Mouse (Mus musculus) frontal cortex, adult 2 months (tissue): ENCODE results near the gene Dyrk3. TPM values are rescaled to one million over a fixed set of nuclear protein-coding genes. Genes with fewer than 3 reads are reported as not detected.

ENCODE experiments used
- DNase-seq, 2 experiments: peaks; one replicate each; pipeline ENCODE4 v3.0.0; 2022; ENCODE audit warnings: low spot score in 1 of 2; ENCODE audit errors: extremely low spot score in 1 of 2
- polyA plus RNA-seq: library from polyadenylated mRNA; depleted of rRNA; stranded (reverse); fragments of >200 nt; gene quantifications from 2 replicates; pipeline ENCODE4 v1.2.3, GENCODE M21; 2012; rRNA removed

Dyrk3 gene
- 4.9 and 5.0 TPM in 2 replicates for polyA plus RNA-seq

DNA sequence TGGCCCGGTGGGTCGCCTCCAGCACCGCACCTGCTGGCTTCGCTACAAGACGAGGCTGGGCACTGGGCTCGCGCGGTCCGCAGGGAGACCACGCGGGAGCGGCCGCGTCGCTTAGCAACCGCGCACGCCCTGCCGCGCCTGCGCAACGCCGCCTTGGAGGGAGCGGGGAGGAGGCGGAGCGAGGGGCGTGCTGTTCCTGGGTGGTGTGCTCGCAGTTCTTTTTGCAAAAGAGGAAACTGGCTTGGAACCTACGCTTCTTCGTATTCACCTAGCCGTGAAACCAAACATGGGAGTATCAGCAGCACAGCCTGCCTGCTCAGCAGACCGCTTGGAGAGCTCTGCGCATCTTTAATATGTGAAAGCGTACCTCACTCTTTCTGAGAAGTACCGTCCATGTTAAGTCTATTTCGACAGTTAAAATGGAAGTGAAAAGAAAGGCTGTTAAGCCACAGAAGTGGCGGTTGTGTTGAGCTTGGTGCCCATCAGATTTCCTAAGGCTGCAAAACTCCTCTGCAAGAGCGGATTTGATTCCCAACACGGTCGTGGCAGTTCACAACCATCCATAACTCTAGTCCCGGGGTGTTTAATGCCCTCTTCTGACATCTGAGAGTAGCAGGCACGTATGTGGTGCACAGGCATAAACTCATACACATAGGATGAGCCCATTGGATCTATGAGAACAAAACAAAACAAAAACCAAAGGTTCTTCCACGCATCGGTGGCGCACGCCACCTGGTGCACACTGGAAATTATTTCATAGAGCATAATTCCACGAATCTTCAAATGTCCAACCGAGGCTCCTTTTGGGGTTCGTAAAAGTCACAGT is at the start of gene Dyrk3:
Gene Dyrk3, minus strand, starts transcription at position 150 of the 826 bp plus-strand sequence.
- peak; percentile 78 to 90 for DNase-seq

DNA sequence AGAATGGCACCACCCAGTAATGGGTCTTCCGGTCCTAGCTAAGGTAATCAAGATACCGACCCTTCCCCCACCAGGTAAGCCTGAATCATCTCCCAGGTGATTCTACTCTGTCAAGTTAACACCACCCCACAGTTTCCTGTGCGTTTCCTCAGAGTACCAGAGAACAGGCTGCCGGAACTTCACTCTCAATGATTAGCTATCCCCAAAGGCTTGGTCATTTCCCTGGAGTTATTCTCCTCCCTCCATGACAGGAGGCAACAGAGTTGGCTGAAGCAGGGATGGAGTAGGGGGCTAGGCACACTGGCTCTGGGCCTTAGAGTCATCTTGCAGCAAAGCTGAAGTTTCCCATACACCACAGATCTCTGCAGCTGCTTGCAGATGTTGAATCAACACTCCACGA is 49.7 kb upstream of the Dyrk3 start:
- no peak for DNase-seq

DNA sequence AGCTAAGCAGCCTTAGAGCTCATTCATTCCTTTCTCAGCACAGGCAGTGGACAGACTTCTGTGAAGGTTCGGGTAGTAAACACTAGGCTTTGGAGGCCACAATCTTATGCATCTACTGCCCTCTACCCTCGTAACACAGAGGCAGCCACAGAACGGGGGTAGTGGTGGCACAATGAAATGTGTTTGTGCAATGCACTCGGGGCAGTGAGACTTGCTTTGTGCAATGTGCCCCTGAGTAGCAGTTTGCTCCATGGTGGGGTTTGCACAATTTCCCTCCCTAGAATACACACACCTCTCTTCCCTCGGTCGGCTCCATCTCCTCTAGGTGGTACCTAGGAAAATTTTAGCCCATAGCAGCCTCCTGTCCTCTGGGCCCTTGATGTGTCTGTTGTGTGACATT is 48.9 kb upstream of the Dyrk3 start:
- DNase-seq: no peak

DNA sequence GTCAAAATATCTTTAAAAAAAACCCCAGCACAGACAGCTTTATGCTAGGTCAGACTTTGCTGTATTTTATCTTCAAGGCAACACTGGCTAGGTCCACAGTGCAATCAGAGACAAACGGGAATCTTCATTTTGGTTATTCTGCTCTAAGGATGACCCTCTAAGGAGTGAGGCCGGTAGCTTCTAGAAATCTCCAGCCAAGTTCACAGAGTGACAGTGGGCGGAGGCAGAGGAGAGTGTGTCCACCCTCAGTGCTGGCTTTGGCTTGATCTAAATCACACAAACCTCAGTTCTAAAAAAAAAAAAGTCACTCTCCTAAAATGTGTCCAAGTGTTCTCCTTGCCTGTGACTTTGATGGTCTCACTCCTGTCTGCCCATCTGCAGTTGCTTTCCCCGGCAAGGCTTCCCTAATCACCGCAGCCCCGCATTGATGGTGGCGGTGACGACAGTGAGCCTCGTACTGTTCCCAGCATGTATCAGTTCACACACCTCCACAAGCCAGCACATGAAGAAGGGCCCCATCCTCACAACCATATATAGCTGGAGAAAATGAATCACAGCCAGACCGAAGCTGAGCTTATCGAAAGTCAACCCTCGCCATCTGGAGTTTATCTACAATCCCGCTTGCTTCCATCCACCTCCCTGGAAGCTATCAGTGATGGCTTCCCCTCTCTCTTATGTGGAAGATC is 47.8 kb upstream of the Dyrk3 start:
- peak; percentile 59 to 75 for DNase-seq

DNA sequence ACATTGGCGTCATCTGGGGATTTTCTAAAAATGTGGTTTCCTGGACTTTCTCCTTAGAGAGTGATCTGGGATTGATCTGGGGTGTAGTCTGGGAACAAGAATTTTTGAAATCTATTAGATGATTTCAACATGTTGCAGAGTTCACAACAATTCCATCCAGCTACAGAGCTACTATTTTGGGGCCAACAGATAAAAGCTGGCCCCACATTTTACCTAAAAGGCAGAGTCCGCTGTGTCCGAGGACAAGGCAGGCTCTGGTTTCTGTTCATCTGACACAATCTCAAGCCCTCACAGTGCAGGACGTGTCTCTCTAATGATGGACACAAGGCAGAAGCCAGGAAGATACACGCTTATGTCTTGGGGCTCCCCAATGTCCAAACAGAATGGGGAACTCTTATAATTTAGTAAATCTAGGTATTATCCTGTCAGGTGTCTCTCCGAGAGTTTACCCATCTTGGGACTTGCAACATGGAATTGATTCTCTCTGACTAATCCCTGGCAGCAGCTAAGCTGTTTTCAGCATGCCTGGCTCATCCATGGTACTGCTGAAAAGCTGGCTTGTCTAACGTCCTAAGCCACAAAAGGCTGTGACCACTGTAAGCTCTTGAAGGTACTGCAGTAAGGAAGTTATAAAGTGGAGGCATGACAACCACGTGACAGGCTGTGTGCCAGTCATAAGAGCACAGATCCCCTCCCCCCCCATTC is 47.0 kb upstream of the Dyrk3 start:
- DNase-seq: no peak

DNA sequence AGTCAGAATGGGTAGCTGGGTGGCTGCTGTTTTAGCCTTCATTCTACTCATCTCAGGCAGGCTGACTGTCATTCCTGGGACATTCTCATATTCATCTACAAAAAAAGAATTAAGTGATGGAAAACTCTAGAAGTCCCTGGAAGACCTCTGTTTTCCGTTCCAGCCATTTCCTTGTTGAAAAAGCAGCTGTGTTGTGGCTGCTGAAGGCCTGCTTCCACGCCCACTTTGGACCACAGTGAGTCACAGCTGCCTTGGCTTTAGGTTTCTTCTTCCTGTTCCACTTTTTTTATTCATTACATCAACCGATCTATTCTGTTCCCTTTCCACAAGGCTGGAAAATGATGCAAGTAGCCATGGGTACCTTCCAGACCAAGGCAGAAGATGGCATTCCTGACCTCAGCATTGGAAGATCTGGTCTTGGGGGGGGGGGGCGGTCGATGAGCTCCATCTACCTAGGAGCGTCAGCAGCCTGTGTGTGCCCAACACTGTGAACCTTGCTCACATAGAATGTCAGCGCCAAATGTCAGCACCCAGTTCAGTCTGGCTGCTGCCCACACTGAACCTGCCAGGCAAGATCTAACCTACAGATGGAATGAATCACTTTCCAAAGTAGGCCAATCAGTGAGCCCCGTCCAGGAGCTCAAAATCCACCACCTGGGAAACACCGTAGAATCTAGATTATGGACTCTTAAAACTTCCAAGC is 46.3 kb upstream of the Dyrk3 start:
- DNase-seq: peak in 1 of 2 experiments; percentile 62

DNA sequence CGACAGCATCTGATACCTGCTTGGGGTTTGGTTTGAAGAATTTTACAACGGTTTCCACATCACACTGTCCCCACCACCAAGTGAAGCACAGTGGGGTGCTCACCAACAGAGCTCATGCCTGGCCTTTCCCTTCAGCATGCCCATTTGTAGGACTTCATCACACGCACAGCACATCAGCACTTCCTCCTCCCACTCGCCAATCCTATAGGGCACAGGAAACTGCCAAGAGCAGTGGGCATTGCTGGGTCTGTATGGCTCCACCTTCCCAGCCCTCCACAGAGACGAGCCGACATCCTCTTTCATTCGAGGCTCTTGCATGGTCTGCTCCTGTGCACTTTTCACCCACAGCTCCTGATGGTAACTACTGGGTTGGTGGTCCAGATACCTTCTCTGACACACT is 45.1 kb upstream of the Dyrk3 start:
- DNase-seq: no peak

DNA sequence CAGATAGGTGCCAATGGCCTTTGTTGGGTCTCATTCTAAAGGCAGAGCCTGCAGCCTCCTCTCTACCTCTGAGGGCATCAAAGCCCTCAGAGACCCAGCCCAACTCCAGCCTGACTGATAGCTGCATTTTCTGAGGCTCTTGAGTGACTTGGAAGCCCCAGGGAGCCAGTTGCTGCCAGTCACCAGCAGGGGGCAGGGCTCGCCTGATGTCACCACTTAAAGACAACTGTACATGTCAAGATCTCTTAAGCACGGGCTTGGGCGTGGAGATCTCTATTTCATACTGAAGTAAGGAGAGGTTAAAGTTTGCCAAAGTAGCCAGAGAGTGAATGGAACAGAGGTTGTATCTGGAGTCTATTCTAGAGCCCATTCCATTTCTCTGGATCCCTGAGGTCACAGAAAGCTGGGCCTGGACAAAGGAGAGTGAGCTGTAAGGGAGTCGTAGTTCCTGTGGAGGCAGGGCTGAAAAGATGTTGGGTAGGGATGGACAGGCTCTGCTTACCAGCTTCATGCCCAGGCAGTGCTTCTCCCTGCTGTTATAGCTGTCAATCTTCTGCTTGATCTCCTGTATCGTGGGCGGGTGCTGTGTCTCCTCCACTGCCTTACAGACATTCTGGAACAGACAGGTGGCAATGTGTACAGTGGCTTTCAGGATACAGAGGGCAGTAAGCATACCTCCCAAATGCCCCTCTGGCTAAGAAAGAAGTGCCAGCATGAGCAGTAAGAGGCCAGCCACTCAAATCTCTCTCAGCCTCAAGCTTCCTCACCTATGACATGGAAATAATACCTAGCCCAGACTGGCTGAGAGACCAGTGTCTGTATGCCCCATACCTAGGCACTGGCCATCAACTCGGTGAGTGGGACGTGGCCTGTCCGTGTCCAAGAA is 43.7 kb upstream of the Dyrk3 start:
- peak; percentile 41 to 87 for DNase-seq

DNA sequence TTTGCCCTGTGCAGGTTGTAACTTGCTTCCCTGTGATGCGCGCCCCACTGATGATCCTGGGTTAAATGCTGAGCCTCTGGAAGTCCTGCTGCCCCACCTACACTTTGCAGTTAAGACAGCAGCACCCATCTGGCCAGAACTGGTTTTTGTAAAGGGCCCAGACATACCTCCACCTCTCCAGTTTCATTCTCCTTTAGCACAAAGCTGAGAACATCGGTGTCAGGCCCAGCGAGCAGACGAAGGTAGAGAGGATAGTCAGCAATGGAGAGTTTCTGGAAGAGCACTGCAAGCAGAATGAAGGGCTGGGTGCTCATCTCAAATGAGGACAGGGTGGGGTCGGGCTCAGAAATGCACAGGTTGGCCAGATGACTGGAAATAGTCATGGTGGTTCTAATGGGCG is 42.2 kb upstream of the Dyrk3 start:
- DNase-seq: no peak

DNA sequence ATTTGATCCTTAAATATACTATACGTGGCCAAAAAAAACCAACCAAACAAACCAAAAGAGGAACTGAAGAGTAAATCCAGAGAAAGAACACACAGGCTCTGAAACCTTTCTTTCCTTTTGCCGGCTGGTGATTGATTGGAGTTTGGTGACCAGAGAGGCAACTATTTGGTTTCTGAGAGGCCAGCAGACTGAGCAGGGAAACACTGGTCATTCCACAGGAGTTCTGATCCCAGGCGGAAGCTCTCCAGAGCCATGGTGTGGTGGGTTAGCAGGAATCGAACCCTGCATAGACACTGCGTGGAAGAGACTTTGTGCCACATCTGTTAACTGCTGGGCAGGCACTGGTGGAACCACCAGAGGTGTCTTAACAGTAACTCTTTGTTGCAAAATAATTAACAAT is 39.9 kb upstream of the Dyrk3 start:
- no peak for DNase-seq

DNA sequence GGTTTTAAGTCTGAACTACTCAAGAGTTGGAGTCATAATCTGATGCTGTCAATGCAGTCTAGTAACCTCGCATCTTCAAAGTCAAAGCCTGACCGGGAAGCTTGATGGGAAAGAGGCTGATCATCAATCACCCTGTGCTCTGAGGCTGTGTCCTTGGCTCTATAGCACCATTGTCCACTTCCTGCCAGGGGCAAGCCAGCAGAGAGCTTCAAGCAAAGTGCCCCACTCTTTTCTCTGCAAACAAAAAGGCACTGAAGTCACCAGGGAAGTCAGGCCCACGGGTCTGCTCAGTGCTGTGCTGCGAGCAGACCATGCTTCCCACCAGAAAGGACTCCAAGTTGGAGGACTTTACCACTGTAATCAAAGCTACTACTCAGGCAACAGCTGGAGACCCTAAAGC is 39.1 kb upstream of the Dyrk3 start:
- no peak for DNase-seq

DNA sequence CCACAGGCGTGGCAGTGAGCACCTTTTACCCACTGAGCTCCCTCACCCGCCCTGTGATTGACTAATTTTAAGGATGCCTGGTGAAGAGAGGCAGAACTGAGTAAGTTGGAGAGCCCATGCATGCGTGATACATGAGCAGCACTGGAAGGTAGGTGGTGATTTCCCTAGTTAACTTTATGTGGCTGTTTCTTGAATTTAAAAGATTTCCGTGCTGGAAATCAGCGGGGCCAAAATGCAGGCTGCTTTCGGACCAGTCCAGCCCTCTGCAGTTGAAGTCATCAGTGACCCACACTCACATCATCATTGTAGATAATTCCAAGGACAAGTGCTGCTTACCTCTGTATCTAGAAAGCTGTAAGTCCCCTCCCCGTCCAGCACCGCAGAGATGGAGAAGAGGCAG is 37.7 kb upstream of the Dyrk3 start:
- no peak for DNase-seq

DNA sequence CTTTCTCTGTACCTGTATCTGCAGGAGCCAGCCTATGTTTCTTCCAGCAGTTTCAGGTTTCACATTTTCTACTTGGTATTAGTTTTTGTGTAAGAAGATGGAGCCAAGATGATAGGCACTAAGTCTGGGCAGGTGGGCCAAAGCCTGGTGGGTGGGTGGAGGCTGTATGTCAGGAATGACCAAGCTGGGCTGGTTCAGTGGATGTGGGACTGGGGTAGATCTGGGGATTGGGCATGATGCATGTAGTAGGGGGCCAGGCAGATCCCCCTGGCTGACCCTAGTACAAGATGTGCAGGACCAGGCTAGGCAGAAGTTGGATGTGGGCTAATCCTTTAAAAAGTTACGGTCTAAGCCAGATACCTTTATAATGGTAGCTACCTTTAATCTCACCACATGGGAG is 37.0 kb upstream of the Dyrk3 start:
- DNase-seq: no peak

DNA sequence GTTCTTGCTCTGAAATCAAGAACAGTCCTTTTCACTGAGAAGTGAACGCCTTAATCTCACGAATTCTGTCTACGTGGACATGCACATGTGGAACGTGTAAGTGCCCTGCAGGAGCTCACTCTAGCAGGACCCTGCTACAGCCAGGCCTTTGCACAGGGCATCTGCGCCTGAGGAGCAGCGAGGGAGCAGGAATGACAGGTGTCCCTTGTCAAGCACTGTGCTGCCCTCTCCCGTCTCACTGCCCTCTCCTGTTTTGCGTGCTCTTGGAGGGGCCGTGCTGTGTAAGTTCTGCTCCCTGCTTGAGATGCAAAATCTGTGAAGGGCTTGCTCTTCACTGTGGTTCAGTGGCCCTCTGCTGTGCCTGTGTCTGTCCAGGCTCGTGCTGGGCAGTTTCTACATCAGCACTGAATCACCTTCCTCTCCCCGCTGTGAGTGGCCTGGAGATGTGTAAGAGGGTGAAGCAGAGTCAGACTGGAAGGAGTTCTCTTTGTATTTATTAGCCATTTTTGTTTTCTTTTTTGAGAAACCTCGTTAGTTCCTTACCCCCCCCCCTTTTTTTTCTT is 36.2 kb upstream of the Dyrk3 start:
- no peak for DNase-seq

DNA sequence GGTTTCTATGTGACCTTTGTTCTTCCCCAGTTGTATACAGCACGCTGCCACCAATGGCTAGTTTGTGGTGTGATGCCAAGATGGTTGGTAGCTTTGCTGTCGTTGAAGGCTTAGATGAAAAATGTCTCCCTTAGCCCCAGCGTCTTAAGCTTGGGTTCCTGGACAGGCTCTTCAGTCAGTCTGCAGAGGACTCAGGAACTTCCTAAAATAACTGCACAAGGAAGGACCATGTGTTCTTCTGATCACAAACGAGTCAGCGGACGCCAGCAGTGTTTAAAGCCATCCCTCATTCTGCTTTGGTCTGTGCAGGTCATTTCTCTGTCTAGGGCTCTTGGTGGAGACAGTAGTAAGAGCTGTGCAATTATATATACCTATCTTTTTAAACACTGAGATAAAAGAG is 35.7 kb upstream of the Dyrk3 start:
- no peak for DNase-seq

DNA sequence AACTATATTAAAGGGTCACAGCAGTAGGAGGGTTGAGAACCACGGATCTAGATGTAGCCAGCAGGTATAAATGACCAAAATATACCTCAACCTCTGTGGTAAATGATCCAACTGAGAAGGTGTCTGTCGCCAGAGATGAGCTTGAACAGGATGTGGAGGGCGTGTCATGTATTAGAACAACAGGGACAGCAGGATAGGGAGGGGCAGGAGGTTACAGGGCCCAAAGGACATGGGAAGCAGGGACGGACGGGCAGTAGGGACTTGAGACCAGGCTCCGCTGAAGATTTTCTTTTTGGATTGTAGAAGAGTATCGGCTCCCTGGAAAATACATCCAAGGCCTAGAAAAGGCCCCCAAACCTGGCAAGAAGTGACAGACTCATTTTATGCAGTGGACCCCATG is 34.9 kb upstream of the Dyrk3 start:
- no peak for DNase-seq

DNA sequence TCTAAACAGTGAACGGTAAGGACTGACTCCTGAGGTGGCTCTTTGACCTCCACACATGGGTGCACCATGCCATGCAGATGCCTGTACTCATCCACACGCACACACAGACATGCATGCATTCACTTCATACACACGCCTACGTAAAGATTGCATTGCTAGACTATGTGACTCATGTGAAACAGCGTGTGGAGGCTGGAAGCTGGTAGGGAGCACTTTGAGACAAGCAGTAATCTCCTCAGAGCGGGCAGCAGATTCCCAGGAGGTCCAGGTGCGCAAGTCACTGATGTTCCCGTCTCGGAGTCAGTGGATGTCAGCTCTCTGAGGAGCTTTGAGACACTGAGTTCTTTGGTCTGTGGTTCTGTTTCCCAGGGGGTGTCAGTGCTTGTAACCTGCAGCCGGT is 29.5 kb upstream of the Dyrk3 start:
- DNase-seq: peak; percentile 61 to 64

DNA sequence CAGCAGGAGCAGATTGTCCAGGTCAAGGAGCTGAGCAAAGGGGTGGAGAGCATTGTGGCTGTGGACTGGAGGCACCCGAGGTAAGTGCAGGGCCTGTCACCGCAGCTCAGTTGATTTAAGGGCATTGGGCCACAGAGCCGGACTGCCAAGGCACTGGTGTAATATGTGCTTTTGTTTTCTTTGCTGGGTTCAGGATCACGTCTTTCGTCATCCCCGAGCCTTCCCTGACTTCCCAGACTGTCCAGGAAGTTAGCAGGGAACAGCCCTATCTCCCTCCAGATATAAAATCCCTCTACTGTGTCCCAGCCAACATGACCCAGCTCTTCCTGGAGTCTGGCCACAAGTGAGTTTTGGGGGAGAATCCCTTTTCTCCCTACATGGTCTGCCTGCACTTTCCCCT is 26.3 kb upstream of the Dyrk3 start:
- DNase-seq: no peak

DNA sequence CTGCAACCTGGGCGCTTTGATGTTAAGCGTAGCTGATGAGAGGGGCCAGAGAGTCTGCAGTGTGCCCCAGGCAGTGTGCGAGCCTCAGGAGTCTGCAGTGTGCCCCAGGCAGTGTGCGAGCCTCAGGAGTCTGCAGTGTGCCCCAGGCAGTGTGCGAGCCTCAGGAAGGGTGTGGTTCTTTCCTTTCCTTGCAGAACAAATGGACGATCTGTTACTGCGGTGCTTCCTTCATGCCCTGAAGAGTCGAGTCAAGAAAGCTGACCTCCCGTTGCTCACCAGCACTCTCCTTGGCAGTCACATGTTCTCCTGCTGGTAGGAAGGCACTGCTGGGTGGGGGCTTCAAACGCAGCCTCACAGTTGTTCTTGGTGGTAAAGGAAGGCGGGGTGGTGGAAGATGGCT is 23.0 kb upstream of the Dyrk3 start:
- DNase-seq: no peak
